Mouse (Mus musculus) bone marrow macrophage, adult 2 months (primary cell): ENCODE data around the gene Rdh7.

Source experiments
- CTCF ChIP-seq: IDR thresholded peaks from 2 replicates; pipeline ENCODE4 v1.5.1; 2012; ENCODE audit warnings: low read depth, mild to moderate bottlenecking, low read length, moderate library complexity
- POLR2A ChIP-seq: IDR thresholded peaks from 2 replicates; pipeline ENCODE4 v1.6.1; 2012; ENCODE audit warnings: mild to moderate bottlenecking, low read depth, low read length, borderline replicate concordance

GRCm38 (mm10) chr10:127891481-127891880 lies 2.9 kb upstream of the Rdh7 start:
- TF ChIP-seq CTCF (no peak), POLR2A (no peak)
